Mouse (Mus musculus): ENCODE measurements around the gene Trip4. TPM values are rescaled to one million over a fixed set of nuclear protein-coding genes. Genes with fewer than 3 reads are reported as not detected.

Gene Trip4
- total RNA-seq (2014; rRNA removed) (29.4 and 41.9 TPM in 2 replicates), polyA plus RNA-seq (2015; fragmentation: Nextera tagmentation; extraction: Ambion mirVana) (15.3 and 22.6 TPM in 2 replicates)

- DNase-seq (peak; percentile 97), ATAC-seq (peak; percentile 100)
- no peaks in the 10 kb centered on the region for H3K36me3 ChIP-seq (ENCODE audit: insufficient read depth)
- TF ChIP-seq CTCF (IDR thresholded peaks at IDR 0.05; ENCODE audit: low read depth), result peak; percentile 73
- H3K27ac ChIP-seq (ENCODE audit: low read depth, low read length), result peak within 1 kb of the TSS; percentile 84
- no peaks in the 10 kb centered on the region for H3K9me3 ChIP-seq (ENCODE audit: low read length)
- H3K4me2 ChIP-seq (ENCODE audit: low read depth), result peak within 1 kb of the TSS; percentile 82
- WGBS, result 1% methylated on average over 37 of the region's 38 CpGs
- H3K4me1 ChIP-seq (ENCODE audit: insufficient read depth), result no peaks in the 10 kb centered on the region; the same call in 1 of the 2 replicates
- no peaks in the 10 kb centered on the region for H3K27me3 ChIP-seq (ENCODE audit: insufficient read depth, low read length)
- H3K9ac ChIP-seq, result peak within 1 kb of the TSS; percentile 77
- H3K4me3 ChIP-seq (ENCODE audit: low read depth, low read length), result peak within 1 kb of the TSS; percentile 83
Observed at GRCm38 (mm10) chr9:65908394-65909300, at the start of gene Trip4, which contains the start of gene Csnk1g1. Gene Trip4, minus strand, starts transcription at chr9:65908794. Gene Csnk1g1, plus strand, starts transcription at chr9:65908924.

DNA sequence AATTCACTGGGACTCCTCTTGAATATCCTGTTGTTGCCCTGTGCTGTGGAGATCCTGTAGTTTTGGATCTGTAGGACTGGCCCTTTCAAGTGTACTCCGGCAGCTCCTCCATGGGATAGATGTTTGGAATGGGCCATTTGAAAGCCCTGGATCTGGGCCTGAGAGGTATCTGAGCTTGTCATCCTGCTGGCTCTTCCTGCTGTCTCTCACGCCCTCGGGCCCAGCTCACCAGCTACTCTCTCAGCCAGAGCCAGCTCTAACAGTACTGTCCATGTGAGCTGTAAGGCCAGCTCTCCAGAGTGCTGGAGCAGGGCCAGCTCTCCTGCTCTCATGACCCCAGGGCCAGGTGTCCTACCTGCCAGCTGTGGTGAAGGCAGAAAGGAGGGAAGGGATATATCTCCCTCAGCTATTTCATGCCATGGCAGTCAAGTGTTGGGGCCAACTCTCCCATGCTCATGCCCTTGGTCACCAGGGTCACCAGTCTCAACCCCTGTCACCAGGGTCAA is 42.5 kb upstream of the Trip4 start:
- Histone ChIP-seq H3K4me2 (ENCODE audit: low read depth) (no peak overlapping the region), H3K27ac (ENCODE audit: low read depth, low read length) (no peak overlapping the region), H3K4me3 (ENCODE audit: low read depth, low read length) (no peak overlapping the region), H3K27me3 (ENCODE audit: insufficient read depth, low read length) (no peaks in the 10 kb centered on the region), H3K9me3 (ENCODE audit: low read length) (no peaks in the 10 kb centered on the region), H3K9ac (no peak overlapping the region), H3K36me3 (ENCODE audit: insufficient read depth) (no peaks in the 10 kb centered on the region), H3K4me1 (ENCODE audit: insufficient read depth) (no peaks in the 10 kb centered on the region)
- ATAC-seq, result no peak
- 90% methylated on average over 3 of the region's 3 CpGs for WGBS
- no peak for DNase-seq
- no peak for TF ChIP-seq CTCF (IDR thresholded peaks at IDR 0.05; ENCODE audit: low read depth)

DNA sequence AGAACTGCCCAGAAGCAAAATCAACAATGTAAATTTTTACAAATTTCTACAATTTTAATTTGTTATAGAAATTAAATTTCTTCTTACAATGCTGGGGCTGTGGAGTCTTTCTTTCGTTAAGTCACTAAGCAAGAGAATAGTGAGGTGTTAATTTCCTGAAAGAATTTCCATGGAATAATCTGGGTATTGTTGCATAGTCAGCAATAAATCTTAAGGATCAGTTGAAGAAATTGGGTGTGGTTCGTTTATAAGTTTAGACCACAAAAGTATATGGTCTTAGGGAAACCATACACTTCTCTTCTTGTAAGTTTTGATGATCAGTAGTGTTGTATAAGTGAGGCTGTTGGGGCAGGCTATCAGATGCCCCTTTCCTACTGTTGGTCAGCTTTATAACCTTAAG is 29.0 kb upstream of the Trip4 start:
- WGBS, result 92% methylated on average over 2 of the region's 2 CpGs
- Histone ChIP-seq H3K4me3 (ENCODE audit: low read depth, low read length) (no peak overlapping the region), H3K9me3 (ENCODE audit: low read length) (no peaks in the 10 kb centered on the region), H3K27ac (ENCODE audit: low read depth, low read length) (no peak overlapping the region), H3K4me2 (ENCODE audit: low read depth) (no peak overlapping the region), H3K9ac (no peak overlapping the region), H3K4me1 (ENCODE audit: insufficient read depth) (no peaks in the 10 kb centered on the region), H3K36me3 (ENCODE audit: insufficient read depth) (no peaks in the 10 kb centered on the region), H3K27me3 (ENCODE audit: insufficient read depth, low read length) (no peaks in the 10 kb centered on the region)
- DNase-seq, result no peak
- no peak for ATAC-seq
- no peak for TF ChIP-seq CTCF (IDR thresholded peaks at IDR 0.05; ENCODE audit: low read depth)

DNA sequence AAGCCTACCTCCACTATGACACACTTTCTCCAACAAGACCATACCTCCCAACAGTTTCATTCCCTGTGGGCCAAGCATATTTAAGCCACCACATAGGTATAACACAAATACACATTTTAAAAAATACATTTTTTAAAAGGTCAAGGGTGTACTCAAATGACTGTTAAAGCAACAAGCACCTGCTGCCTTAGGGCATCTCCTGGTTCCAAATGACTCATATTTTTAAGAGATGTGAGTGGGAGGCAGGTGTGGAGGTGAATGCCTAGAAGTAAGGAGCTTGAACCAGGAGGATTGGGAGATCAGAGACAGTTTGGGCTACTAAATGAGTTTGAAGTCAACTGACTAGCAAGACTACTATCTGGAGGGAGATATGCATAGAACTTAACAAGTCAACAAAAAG is 21.2 kb upstream of the Trip4 start:
- Histone ChIP-seq H3K4me1 (ENCODE audit: insufficient read depth) (no peaks in the 10 kb centered on the region), H3K27me3 (ENCODE audit: insufficient read depth, low read length) (no peaks in the 10 kb centered on the region), H3K9me3 (ENCODE audit: low read length) (no peaks in the 10 kb centered on the region), H3K36me3 (ENCODE audit: insufficient read depth) (no peaks in the 10 kb centered on the region), H3K27ac (ENCODE audit: low read depth, low read length) (no peak overlapping the region), H3K4me3 (ENCODE audit: low read depth, low read length) (no peak overlapping the region), H3K4me2 (ENCODE audit: low read depth) (no peak overlapping the region), H3K9ac (no peak overlapping the region)
- no peak for TF ChIP-seq CTCF (IDR thresholded peaks at IDR 0.05; ENCODE audit: low read depth)
- no peak for ATAC-seq
- DNase-seq, result no peak

DNA sequence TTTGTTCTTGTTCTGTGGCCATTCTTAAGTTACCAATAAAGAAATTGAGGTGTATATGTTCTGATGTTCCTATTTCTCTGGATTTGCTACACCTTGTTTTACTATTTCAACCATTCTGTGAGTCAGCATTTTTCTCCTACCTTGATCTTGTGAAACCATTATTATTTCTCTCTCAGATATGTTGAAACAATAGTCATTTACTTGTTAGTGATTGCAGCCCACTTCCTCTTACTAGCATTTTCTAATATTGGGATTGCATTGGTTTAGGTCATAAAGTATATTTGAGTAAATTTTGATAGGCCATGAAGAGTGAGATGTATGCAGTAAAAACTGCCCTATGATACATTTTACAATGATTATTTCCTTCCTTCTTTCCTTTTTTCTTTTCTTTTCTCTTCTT is 19.9 kb upstream of the Trip4 start:
- ATAC-seq, result no peak
- H3K9ac ChIP-seq, result no peak overlapping the region
- H3K4me2 ChIP-seq (ENCODE audit: low read depth), result no peak overlapping the region
- no peaks in the 10 kb centered on the region for H3K4me1 ChIP-seq (ENCODE audit: insufficient read depth)
- no peak for TF ChIP-seq CTCF (IDR thresholded peaks at IDR 0.05; ENCODE audit: low read depth)
- H3K36me3 ChIP-seq (ENCODE audit: insufficient read depth), result no peaks in the 10 kb centered on the region
- H3K9me3 ChIP-seq (ENCODE audit: low read length), result no peaks in the 10 kb centered on the region
- no peak for DNase-seq
- no peak overlapping the region for H3K4me3 ChIP-seq (ENCODE audit: low read depth, low read length)
- H3K27me3 ChIP-seq (ENCODE audit: insufficient read depth, low read length), result no peaks in the 10 kb centered on the region
- H3K27ac ChIP-seq (ENCODE audit: low read depth, low read length), result no peak overlapping the region

DNA sequence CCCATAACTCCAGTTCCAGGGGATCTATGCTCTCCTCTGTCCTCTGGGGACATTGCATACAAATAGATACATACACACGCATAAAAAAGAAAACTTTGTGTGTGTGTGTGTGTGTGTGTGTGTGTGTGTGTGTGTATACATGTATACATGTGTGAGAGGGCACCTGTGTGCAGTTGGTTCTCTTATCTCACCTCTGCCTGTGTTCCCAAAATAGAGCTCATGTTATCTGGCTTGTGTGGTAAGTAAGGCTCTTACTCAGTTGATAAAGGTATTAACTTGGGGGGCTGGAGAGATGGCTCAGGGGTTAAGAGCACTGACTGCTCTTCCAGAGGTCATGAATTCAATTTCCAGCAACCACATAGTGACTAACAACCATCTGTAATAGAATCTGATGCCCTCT is 8.4 kb upstream of the Trip4 start:
- Histone ChIP-seq H3K9ac (no peak overlapping the region), H3K4me3 (ENCODE audit: low read depth, low read length) (no peak overlapping the region)
- no peak for TF ChIP-seq CTCF (IDR thresholded peaks at IDR 0.05; ENCODE audit: low read depth)

GRCm38 (mm10) chr9:65913976-65914375 is 5.4 kb upstream of the Trip4 start:
- WGBS, result 78% methylated on average over 2 of the region's 2 CpGs
- no peak for ATAC-seq

More for the DNA sequence above, 8.4 kb upstream of the Trip4 start:
- Histone ChIP-seq H3K27me3 (ENCODE audit: insufficient read depth, low read length) (no peaks in the 10 kb centered on the region), H3K4me1 (ENCODE audit: insufficient read depth) (no peaks in the 10 kb centered on the region), H3K4me2 (ENCODE audit: low read depth) (no peak overlapping the region), H3K27ac (ENCODE audit: low read depth, low read length) (no peak overlapping the region), H3K9me3 (ENCODE audit: low read length) (no peaks in the 10 kb centered on the region), H3K36me3 (ENCODE audit: insufficient read depth) (no peaks in the 10 kb centered on the region)
- WGBS, result 93% methylated on average over 1 of the region's 1 CpGs
- ATAC-seq, result no peak
- no peak for DNase-seq

More at GRCm38 (mm10) chr9:65913976-65914375, 5.4 kb upstream of the Trip4 start:
- DNase-seq, result no peak
- no peak for TF ChIP-seq CTCF (IDR thresholded peaks at IDR 0.05; ENCODE audit: low read depth)
- Histone ChIP-seq H3K36me3 (ENCODE audit: insufficient read depth) (no peaks in the 10 kb centered on the region), H3K4me1 (ENCODE audit: insufficient read depth) (no peaks in the 10 kb centered on the region; the same call in 1 of the 2 replicates), H3K4me3 (ENCODE audit: low read depth, low read length) (no peak overlapping the region), H3K9ac (no peak overlapping the region), H3K4me2 (ENCODE audit: low read depth) (no peak overlapping the region), H3K27ac (ENCODE audit: low read depth, low read length) (no peak overlapping the region), H3K27me3 (ENCODE audit: insufficient read depth, low read length) (no peaks in the 10 kb centered on the region), H3K9me3 (ENCODE audit: low read length) (no peaks in the 10 kb centered on the region)
